Mouse (Mus musculus) ZHBTc4 (cell line): ENCODE results near the gene Nub1.
A peak's percentile ranks its signal among the peaks of the same experiment; 100 is the strongest.

Experiments used
- DNase-seq: peaks from one replicate; pipeline ENCODE4 v3.0.0-alpha.2; 2011; ENCODE audit warnings: low read depth, low spot score

Nub1 gene

DNA sequence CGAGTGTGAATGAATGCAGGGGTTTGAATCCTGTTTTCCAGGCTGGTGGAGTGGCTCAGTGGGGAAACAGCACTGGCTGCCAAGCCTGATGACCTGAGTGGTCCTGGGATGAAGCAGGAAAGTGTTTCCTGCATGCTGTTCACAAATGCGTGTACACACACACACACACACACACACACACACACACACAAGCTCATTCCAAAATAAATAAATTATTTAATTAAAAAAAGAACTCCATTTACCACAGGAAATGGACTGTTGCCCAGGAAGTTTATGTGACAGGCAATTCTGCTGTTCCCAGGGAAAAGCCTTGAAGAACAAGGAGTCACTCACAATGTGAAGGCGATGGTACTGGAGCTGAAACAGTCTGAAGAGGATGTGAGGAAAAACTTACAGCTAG, 11.4 kb downstream of the Nub1 start:
- no peak for DNase-seq

DNA sequence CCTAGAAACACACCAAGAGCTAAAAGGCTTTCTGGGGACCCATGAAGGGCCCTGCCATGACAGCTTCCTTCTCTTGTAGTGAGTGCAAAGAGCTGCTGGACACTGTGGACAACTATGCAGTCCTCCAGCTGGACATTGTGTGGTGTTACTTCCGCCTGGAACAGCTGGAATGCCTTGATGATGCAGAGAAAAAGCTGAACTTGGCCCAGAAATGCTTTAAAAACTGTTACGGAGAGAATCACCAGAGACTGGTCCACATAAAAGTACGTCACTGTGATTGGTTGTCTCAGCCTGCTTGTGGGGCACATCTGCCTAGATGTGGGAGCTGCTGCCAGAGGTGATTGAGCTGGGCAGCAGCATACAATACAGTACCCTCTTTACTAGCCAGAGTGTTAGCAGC, 15.9 kb downstream of the Nub1 start:
- no peak for DNase-seq

- no peak for DNase-seq
These were observed 19.3 kb downstream of the Nub1 start for GRCm38 (mm10) chr5:24704615-24705014.

GRCm38 (mm10) chr5:24709962-24710361, 24.6 kb downstream of the Nub1 start:
- no peak for DNase-seq

DNA sequence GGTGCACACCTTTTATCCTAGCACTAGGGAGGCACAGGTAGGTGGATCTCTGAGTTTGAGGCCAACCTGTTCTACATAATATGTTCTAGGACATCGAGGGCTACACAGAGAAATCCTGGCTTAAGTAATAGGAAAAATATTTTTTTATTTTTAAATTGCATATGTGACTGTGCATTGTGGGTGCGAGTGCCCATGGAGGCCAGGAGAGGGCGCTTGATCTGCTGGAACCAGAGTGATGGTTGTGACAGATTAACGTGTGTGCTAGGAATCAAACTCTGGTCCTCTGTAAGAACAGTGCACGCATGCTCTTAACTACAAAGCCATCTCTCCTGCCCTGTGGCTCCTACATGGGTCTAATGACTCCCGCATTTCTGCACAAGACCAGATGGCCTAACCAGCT, 26.3 kb downstream of the Nub1 start:
- no peak for DNase-seq

DNA sequence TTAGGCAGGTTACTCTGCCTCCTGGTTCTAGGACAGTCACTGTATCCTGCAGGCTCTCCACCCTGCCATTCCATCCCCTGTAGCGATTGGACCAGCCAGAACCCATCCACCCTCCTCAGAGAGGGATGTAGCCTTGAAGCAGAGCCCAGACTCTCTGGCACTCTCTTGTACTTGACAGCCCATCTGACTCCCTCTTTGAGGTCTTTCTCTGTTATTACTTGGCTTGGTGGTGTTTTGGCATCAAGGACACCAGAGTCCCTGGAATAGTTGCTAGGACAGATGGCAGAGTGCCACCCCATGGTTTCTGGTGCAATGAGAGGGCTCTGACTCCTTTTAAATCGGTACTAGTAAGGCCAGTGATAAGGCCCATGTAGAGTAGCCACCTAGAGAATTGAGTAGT, 27.9 kb downstream of the Nub1 start:
- DNase-seq: no peak

GRCm38 (mm10) chr5:24713987-24714386, 28.7 kb downstream of the Nub1 start:
- no peak for DNase-seq

GRCm38 (mm10) chr5:24718076-24718475, 32.7 kb downstream of the Nub1 start:
- DNase-seq: no peak

GRCm38 (mm10) chr5:24719852-24720251, 34.5 kb downstream of the Nub1 start:
- no peak for DNase-seq

- DNase-seq: no peak
These were observed 38.4 kb downstream of the Nub1 start for GRCm38 (mm10) chr5:24723527-24724269.

- no peak for DNase-seq
These were observed 38.9 kb downstream of the Nub1 start for GRCm38 (mm10) chr5:24724270-24724634.

DNA sequence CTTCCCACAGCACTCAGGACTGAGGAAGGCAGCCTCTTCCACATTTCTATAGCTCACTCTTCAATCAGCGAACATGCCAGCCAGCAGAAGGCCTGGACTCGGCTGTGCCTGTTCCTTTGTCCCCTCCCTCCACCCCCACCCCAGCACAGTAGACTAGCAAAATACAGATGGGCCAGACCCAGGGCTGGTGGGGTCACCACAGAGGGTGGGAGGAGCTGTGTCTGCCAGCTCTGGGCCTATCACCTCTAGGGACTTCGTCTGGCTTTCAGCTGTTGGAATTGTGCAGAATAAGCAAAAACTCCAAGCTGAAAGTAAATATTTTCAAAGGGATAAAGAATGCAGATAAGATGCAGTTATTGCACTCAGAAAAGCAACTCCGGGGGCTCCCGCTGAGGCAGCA, 39.5 kb downstream of the Nub1 start:
- DNase-seq: no peak

GRCm38 (mm10) chr5:24725897-24726296, 40.6 kb downstream of the Nub1 start:
- DNase-seq: no peak

- peak; percentile 43 for DNase-seq
These were observed 41.8 kb downstream of the Nub1 start for GRCm38 (mm10) chr5:24726901-24727836.

GRCm38 (mm10) chr5:24729797-24730487, 44.6 kb downstream of the Nub1 start:
- peak; percentile 30 for DNase-seq

- DNase-seq: peak; percentile 49
These were observed 45.1 kb downstream of the Nub1 start, which contains the start of gene Wdr86 for GRCm38 (mm10) chr5:24730488-24730871. Gene Wdr86, minus strand, starts transcription at chr5:24730727.

GRCm38 (mm10) chr5:24730986-24731385, 45.7 kb downstream of the Nub1 start:
- peak; percentile 37 for DNase-seq

DNA sequence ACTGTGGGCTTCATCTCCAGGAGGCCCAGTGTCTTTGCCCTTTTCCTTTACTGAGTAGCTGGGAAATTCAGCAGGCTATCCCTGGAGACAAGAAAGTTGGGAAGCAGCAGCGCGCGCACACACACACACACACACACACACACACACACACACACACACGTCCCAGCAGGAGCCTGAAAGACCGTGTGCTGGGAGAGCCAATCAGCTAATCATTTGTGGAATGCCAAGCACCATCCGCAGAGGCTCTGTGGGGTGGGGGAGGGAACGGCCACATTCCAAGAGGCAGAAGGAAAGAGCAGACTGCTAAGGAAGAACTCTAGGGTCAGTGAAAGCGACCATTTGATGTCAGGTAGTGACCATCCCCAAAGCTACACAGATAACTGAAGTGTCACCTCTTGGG, 47.8 kb downstream of the Nub1 start:
- DNase-seq: peak; percentile 92

- DNase-seq: peak; percentile 70
These were observed 48.6 kb downstream of the Nub1 start for GRCm38 (mm10) chr5:24733771-24734426.

DNA sequence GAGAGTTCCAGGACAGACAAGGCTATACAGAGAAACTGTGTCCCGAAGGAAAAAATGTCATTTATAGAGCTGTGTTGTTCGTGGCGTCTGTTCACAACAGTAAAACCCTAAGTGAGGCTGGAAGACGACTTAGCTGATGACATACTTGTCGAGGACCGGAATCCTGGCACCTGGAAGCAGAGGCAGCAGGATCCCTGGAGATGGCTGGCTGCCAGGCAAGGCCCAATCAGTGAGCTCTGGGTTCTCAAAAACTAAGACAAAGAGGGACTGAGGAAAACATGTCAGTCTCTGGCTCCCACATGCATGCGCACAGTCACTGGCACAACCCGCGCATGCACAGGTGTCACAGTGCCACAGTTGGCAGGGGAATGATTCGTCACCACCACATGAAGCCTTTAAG, 52.3 kb downstream of the Nub1 start:
- DNase-seq: no peak

- DNase-seq: no peak
These were observed 53.2 kb downstream of the Nub1 start for GRCm38 (mm10) chr5:24738517-24738916.
